Mouse (Mus musculus) small intestine, adult 2 months (tissue): ENCODE data around the gene Mrgprd.

ENCODE experiments used
- CTCF ChIP-seq: fragments of 200-500 bp; IDR thresholded peaks from 2 replicates; pipeline ENCODE4 v1.5.1; 2012; ENCODE audit warnings: low read depth, mild to moderate bottlenecking, control low read depth, inconsistent platforms, low read length, moderate library complexity, mixed read lengths; ENCODE audit not compliant: insufficient replicate concordance, insufficient read length; ENCODE audit errors: extremely low read depth
- POLR2A ChIP-seq: fragments of 200-500 bp; IDR thresholded peaks from 2 replicates; pipeline ENCODE4 v1.6.1; 2012; ENCODE audit warnings: low read depth, mild to moderate bottlenecking, control low read depth, inconsistent platforms, low read length, moderate library complexity

DNA sequence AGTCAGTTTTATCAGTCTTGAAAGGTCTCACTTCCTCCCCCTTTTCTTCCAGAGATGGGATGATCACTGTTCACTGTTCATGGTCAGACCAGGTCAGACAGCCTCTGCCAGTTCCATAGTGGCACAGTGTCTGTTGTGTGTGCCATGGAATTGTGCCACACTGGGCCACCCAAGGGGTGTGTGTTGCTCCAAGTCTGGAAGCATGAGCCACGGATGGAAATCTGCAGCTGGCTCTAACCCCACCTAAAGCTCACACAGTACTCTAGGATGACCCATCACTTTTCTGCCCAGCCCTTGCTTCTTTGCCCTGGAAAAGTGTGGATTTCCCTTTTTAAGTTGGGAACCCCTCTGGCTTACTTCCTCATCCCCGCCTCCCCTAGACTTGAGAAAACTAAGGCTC lies 10.5 kb upstream of the Mrgprd start:
- TF ChIP-seq CTCF (no peak), POLR2A (no peak)
